Mouse (Mus musculus): Measurements from ENCODE around the gene Ephx4.

DNA sequence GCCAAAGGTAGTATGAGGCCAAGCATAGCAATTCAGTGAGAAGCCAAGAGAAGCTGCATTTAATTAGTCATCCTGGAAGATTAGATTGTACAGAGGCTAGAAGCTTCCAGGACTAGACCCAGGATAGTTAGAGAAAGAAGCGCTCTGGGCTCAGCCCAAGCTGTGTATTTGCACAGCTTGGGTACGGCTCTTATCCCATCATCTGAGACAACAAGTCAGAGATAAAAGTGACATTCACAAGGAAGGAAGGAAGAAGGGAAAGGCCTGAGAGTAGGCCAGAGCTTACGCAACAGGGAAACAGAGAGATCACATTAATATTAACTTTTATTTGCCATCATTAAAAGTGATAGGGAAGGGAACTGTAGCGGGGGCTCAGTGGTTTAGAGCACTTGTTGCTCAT, 45.4 kb downstream of the Ephx4 start:
- TF ChIP-seq POLR2A (IDR thresholded peaks at IDR 0.05; ENCODE audit: low read depth, low read length) (no peak), CTCF (IDR thresholded peaks at IDR 0.05; ENCODE audit: borderline replicate concordance, insufficient read depth, low read length) (no peak)
